17 mouse cellular contexts compared by ENCODE assay signal in the genomic region with DNA sequence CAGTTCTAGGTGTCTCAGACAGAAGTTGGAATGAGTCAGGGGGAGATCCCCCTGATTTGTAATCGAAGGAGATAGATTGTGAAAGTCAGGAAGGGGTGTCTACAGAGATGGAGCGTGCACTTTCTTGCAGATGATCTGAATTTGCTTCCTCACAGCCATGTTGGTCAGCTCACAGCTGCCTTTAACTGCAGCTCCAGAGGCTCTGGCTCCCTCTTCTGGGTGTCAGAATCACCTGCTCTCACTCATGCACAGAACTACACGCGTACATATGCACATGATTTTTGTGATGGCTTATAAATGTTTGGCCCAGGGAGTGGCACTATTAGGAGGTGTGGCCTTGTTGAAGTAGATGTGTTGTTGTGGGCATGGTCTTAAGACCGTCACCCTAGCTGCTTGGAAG. TPM values are rescaled to one million over a fixed set of nuclear protein-coding genes. Genes with fewer than 3 reads are reported as not detected.
DNase-seq lines count a peak whose midpoint lies in the region; ATAC-seq and TF ChIP-seq lines count a peak whose summit lies in the region.
"Had no signal": no experiment of that assay in that cellular context is flagged by ENCODE, and none has a peak within 500 bp of the region (broad histone marks: within the 10 kb centered on the region; RNA-seq: fewer than 3 reads in every experiment).

No protein-coding gene starts in this region.

- H3K36me3 ChIP-seq in forebrain, postnatal 0 days (ENCODE audit: insufficient read depth): no peaks in the 10 kb centered on the region
- no peaks in the 10 kb centered on the region for H3K36me3 ChIP-seq in forebrain, embryonic 12.5 days (replicated peaks)
- no peaks in the 10 kb centered on the region for H3K36me3 ChIP-seq in liver, embryonic 14.5 days (replicated peaks; ENCODE audit: control insufficient read depth, insufficient read depth, low read depth)
- no peaks in the 10 kb centered on the region for H3K36me3 ChIP-seq in liver, embryonic 11.5 days (ENCODE audit: control insufficient read depth, insufficient read depth, low read length)
- no peaks in the 10 kb centered on the region for H3K36me3 ChIP-seq in liver, embryonic 16.5 days (ENCODE audit: control insufficient read depth, insufficient read depth)
- H3K36me3 ChIP-seq: heart, embryonic 15.5 days; hindbrain, embryonic 12.5 days had no signal

- H3K9me3 ChIP-seq in forebrain, postnatal 0 days (ENCODE audit: low read length): no peaks in the 10 kb centered on the region
- H3K9me3 ChIP-seq in forebrain, embryonic 12.5 days: no peaks in the 10 kb centered on the region
- H3K9me3 ChIP-seq in liver, embryonic 14.5 days (ENCODE audit: control insufficient read depth, low read length): no peaks in the 10 kb centered on the region
- H3K9me3 ChIP-seq in liver, embryonic 11.5 days (ENCODE audit: control insufficient read depth, low read length): no peaks in the 10 kb centered on the region
- no peaks in the 10 kb centered on the region for H3K9me3 ChIP-seq in liver, embryonic 16.5 days (replicated peaks; ENCODE audit: control insufficient read depth, low read length)
- H3K9me3 ChIP-seq: forebrain, embryonic 13.5 days; heart, embryonic 15.5 days; hindbrain, embryonic 12.5 days had no signal

- no peak for DNase-seq in forebrain, postnatal 0 days
- DNase-seq in liver, embryonic 14.5 days (ENCODE audit: low read depth in 3 of 3, low spot score in 3 of 3): no peak
- no peak for DNase-seq in liver, embryonic 11.5 days (ENCODE audit: low spot score)
- peak; percentile 26 for DNase-seq in ES-CJ7 (ENCODE audit: low read depth, low spot score)
- DNase-seq in B cell, adult 2 months: no peak
- DNase-seq: cerebellum, adult 11 months; gastrocnemius, postnatal 14 days; kidney, adult 9 months had no signal

- H3K4me2 ChIP-seq in forebrain, postnatal 0 days (ENCODE audit: low read depth): no peak overlapping the region
- H3K4me2 ChIP-seq in forebrain, embryonic 12.5 days: no peak overlapping the region
- no peak overlapping the region for H3K4me2 ChIP-seq in liver, embryonic 14.5 days (ENCODE audit: low read depth)
- H3K4me2 ChIP-seq in liver, embryonic 11.5 days: no peak overlapping the region
- H3K4me2 ChIP-seq in liver, embryonic 16.5 days (ENCODE audit: low read depth, low read length): no peak overlapping the region
- H3K4me2 ChIP-seq: forebrain, embryonic 13.5 days; heart, embryonic 15.5 days; hindbrain, embryonic 12.5 days had no signal

- H3K27ac ChIP-seq in forebrain, postnatal 0 days (ENCODE audit: low read depth, low read length): no peak overlapping the region
- no peak overlapping the region for H3K27ac ChIP-seq in forebrain, embryonic 12.5 days
- no peak overlapping the region for H3K27ac ChIP-seq in liver, embryonic 14.5 days
- no peak overlapping the region for H3K27ac ChIP-seq in liver, embryonic 11.5 days (ENCODE audit: low read depth, low read length)
- H3K27ac ChIP-seq in liver, embryonic 16.5 days (ENCODE audit: low read length): peak overlapping the region; percentile 48; the same call in 1 of the 2 replicates
- H3K27ac ChIP-seq: forebrain, embryonic 13.5 days; heart, embryonic 15.5 days; hindbrain, embryonic 12.5 days; macrophage had no signal

- ATAC-seq in forebrain, postnatal 0 days: no peak
- no peak for ATAC-seq in forebrain, embryonic 12.5 days (ENCODE audit: low FRiP score)
- no peak for ATAC-seq in liver, embryonic 14.5 days (ENCODE audit: insufficient read depth)
- no peak for ATAC-seq in liver, embryonic 11.5 days (replicated peaks; ENCODE audit: low FRiP score)
- peak; percentile 25; the same call in 1 of the 2 replicates for ATAC-seq in liver, embryonic 16.5 days (ENCODE audit: low read depth)
- ATAC-seq in erythroid progenitor cell, adult 5-6 weeks (replicated peaks; ENCODE audit: low FRiP score, poor library complexity, severe bottlenecking): no peak
- ATAC-seq: forebrain, embryonic 13.5 days had no signal

- H3K4me1 ChIP-seq in forebrain, postnatal 0 days (ENCODE audit: insufficient read depth): no peaks in the 10 kb centered on the region
- no peaks in the 10 kb centered on the region for H3K4me1 ChIP-seq in forebrain, embryonic 12.5 days
- peaks cover 0 to 2% of the 10 kb centered on the region in 2 experiments; a peak in 1 of 4 replicates for H3K4me1 ChIP-seq in liver, embryonic 14.5 days (replicated peaks; ENCODE audit: control insufficient read depth in 2 of 2, insufficient read depth in 2 of 2, low read length in 1 of 2)
- H3K4me1 ChIP-seq in liver, embryonic 11.5 days (replicated peaks; ENCODE audit: control insufficient read depth, insufficient read depth, low read length): no peaks in the 10 kb centered on the region
- no peaks in the 10 kb centered on the region; the same call in 1 of the 2 replicates for H3K4me1 ChIP-seq in liver, embryonic 16.5 days (ENCODE audit: control insufficient read depth, low read depth, low read length)
- H3K4me1 ChIP-seq: forebrain, embryonic 13.5 days; heart, embryonic 15.5 days; hindbrain, embryonic 12.5 days had no signal

- no peak overlapping the region for H3K4me3 ChIP-seq in forebrain, postnatal 0 days (ENCODE audit: low read depth, low read length)
- H3K4me3 ChIP-seq in forebrain, embryonic 12.5 days (replicated peaks): no peak overlapping the region
- H3K4me3 ChIP-seq in liver, embryonic 14.5 days (ENCODE audit: insufficient read depth in 1 of 2, low read depth in 2 of 2, low read length in 2 of 2): no peak overlapping the region
- H3K4me3 ChIP-seq in liver, embryonic 11.5 days (ENCODE audit: low read depth, low read length): no peak overlapping the region
- no peak overlapping the region for H3K4me3 ChIP-seq in liver, embryonic 16.5 days (ENCODE audit: low read depth, low read length)
- H3K4me3 ChIP-seq: forebrain, embryonic 13.5 days; heart, embryonic 15.5 days; hindbrain, embryonic 12.5 days had no signal

- 92% methylated on average over 5 of the region's 5 CpGs for WGBS in forebrain, postnatal 0 days
- 93% methylated on average over 5 of the region's 5 CpGs for WGBS in forebrain, embryonic 12.5 days
- WGBS in liver, embryonic 14.5 days (ENCODE audit: insufficient replicate concordance): 66% methylated on average over 5 of the region's 5 CpGs
- 80% methylated on average over 5 of the region's 5 CpGs for WGBS in liver, embryonic 11.5 days
- WGBS in liver, embryonic 16.5 days (ENCODE audit: insufficient replicate concordance): 66% methylated on average over 5 of the region's 5 CpGs

- no peak for TF ChIP-seq EP300 in liver, embryonic 14.5 days (IDR thresholded peaks at IDR 0.05; ENCODE audit: low read depth)

- H3K9ac ChIP-seq in forebrain, postnatal 0 days: no peak overlapping the region
- no peak overlapping the region for H3K9ac ChIP-seq in forebrain, embryonic 12.5 days
- no peak overlapping the region for H3K9ac ChIP-seq in liver, embryonic 14.5 days (replicated peaks)
- no peak overlapping the region for H3K9ac ChIP-seq in liver, embryonic 11.5 days (ENCODE audit: low read depth, low read length)
- H3K9ac ChIP-seq in liver, embryonic 16.5 days (ENCODE audit: low read depth, low read length): no peak overlapping the region
- H3K9ac ChIP-seq: forebrain, embryonic 13.5 days; heart, embryonic 15.5 days; hindbrain, embryonic 12.5 days had no signal

- H3K27me3 ChIP-seq in forebrain, postnatal 0 days (ENCODE audit: insufficient read depth, low read length): no peaks in the 10 kb centered on the region
- no peaks in the 10 kb centered on the region for H3K27me3 ChIP-seq in forebrain, embryonic 12.5 days
- no peaks in the 10 kb centered on the region for H3K27me3 ChIP-seq in liver, embryonic 14.5 days (ENCODE audit: control insufficient read depth, insufficient read depth, low read length)
- H3K27me3 ChIP-seq in liver, embryonic 11.5 days (replicated peaks; ENCODE audit: control insufficient read depth, insufficient read depth, low read length): no peaks in the 10 kb centered on the region
- H3K27me3 ChIP-seq in liver, embryonic 16.5 days (ENCODE audit: control insufficient read depth, insufficient read depth, low read depth, low read length): no peaks in the 10 kb centered on the region
- H3K27me3 ChIP-seq: forebrain, embryonic 13.5 days; heart, embryonic 15.5 days; hindbrain, embryonic 12.5 days had no signal

- TF ChIP-seq CTCF in forebrain, postnatal 0 days (IDR thresholded peaks at IDR 0.05; ENCODE audit: low read depth): 0 out of 2 replicates have a peak, but pooled peaks have one; percentile 19
- TF ChIP-seq CTCF in liver, embryonic 14.5 days (IDR thresholded peaks at IDR 0.05; ENCODE audit: low read depth): peak; percentile 46

RNA-seq across cellular contexts. Expression of a gene that starts 15.8 kb away (rescaled TPM):
- total RNA-seq in forebrain, postnatal 0 days (2014; rRNA removed): 33.6 and 54.7 TPM in 2 replicates
- polyA plus RNA-seq in forebrain, postnatal 0 days (2015; fragmentation: Nextera tagmentation; extraction: Ambion mirVana): 15.2 and 20.5 TPM in 2 replicates
- 1.5 and 3.2 TPM in 2 replicates for polyA plus RNA-seq in forebrain, embryonic 12.5 days (2016; fragmentation: Nextera tagmentation; extraction: Ambion mirVana)
- polyA plus RNA-seq in liver, embryonic 14.5 days (2012; rRNA removed): 0.06 and 0.08 TPM in 2 replicates
- 0.06 and 0.17 TPM in 2 replicates for polyA plus RNA-seq in liver, embryonic 14.5 days (2014; fragmentation: Nextera tagmentation; extraction: Ambion mirVana)
- polyA plus RNA-seq in liver, embryonic 11.5 days (2014; fragmentation: Nextera tagmentation; extraction: Ambion mirVana): 0.34 and 1.0 TPM in 2 replicates
- polyA plus RNA-seq in liver, embryonic 16.5 days (2015; fragmentation: Nextera tagmentation; extraction: Ambion mirVana): 0.09 and 0.22 TPM in 2 replicates
- 0.36 TPM in 1 of 2 replicates, not detected in the other for total RNA-seq in erythroid progenitor cell, adult 5-6 weeks (2015; ENCODE audit: low replicate concordance)
- total RNA-seq in erythroid progenitor cell, adult 5-6 weeks (2017; ENCODE audit: low replicate concordance): 0.68 TPM in 1 of 2 replicates, not detected in the other
- total RNA-seq: common myeloid progenitor, adult 5-6 weeks; monocyte, adult 5-6 weeks had no signal
- polyA plus RNA-seq: macrophage had no signal
